Mouse (Mus musculus) C2C12 (cell line): ENCODE results near the gene Lyrm7.

ENCODE experiments used
- MAX ChIP-seq: IDR thresholded peaks from one replicate; pipeline ENCODE4 v1.6.1; 2011; ENCODE audit warnings: mild to moderate bottlenecking, control low read depth
- USF1 ChIP-seq: IDR thresholded peaks from one replicate; pipeline ENCODE4 v1.6.1; 2011; ENCODE audit warnings: low read depth, mild to moderate bottlenecking, control low read depth, moderate library complexity

- TF ChIP-seq USF1 (no peak), MAX (no peak)
These were observed 24.6 kb downstream of the Lyrm7 start for GRCm38 (mm10) chr11:54836106-54836505.
